Mouse (Mus musculus) hindbrain, postnatal 0 days (tissue): ENCODE results near the gene Tfap2b. TPM values are rescaled to one million over a fixed set of nuclear protein-coding genes. Genes with fewer than 3 reads are reported as not detected.

Source experiments
- ATAC-seq: fragments of 200-750 bp; cut with Nextera tagmentation; 2 replicates; pipeline ENCODE4 v1.8.0; 2017; ENCODE audit warnings: mild to moderate bottlenecking, moderate TSS enrichment, moderate library complexity
- DNase-seq: peaks from one replicate; pipeline ENCODE4 v3.0.0-alpha.2; 2015; ENCODE audit warnings: low spot score
- H3K27ac ChIP-seq: fragments of 300-500 bp; sonication (generic); 2 replicates; pipeline ENCODE4 v1.5.1; 2014; ENCODE audit warnings: mild to moderate bottlenecking
- H3K27me3 ChIP-seq: fragments of 300-500 bp; sonication (generic); 2 replicates; pipeline ENCODE4 v1.6.1; 2014; ENCODE audit warnings: low read length, mixed read lengths; ENCODE audit not compliant: insufficient read depth
- H3K36me3 ChIP-seq: fragments of 300-500 bp; sonication (generic); 2 replicates; pipeline ENCODE4 v1.6.1; 2014; ENCODE audit warnings: low read length, mixed read lengths; ENCODE audit not compliant: insufficient read depth
- H3K4me1 ChIP-seq: fragments of 300-500 bp; sonication (generic); 2 replicates; pipeline ENCODE4 v1.6.1; 2014; ENCODE audit warnings: antibody characterized with exemption, low read length, mixed read lengths; ENCODE audit not compliant: insufficient read depth
- H3K4me2 ChIP-seq: fragments of 300-500 bp; sonication (generic); 2 replicates; pipeline ENCODE4 v1.6.1; 2014; ENCODE audit warnings: low read depth, mild to moderate bottlenecking, low read length, moderate library complexity, mixed read lengths
- H3K4me3 ChIP-seq: fragments of 300-500 bp; sonication (generic); 2 replicates; pipeline ENCODE4 v1.5.1; 2014; ENCODE audit warnings: low read length
- H3K9ac ChIP-seq: fragments of 300-500 bp; sonication (generic); replicated peaks from 2 replicates; pipeline ENCODE4 v1.6.1; 2014; ENCODE audit warnings: mild to moderate bottlenecking, low read length, moderate library complexity, mixed read lengths
- H3K9me3 ChIP-seq: fragments of 300-500 bp; sonication (generic); 2 replicates; pipeline ENCODE4 v1.6.1; 2016; ENCODE audit warnings: low read length, mixed read lengths
- CTCF ChIP-seq: IDR thresholded peaks from 2 replicates; pipeline ENCODE4 v1.5.1; 2016; ENCODE audit warnings: antibody characterized with exemption, control low read depth, low read depth
- WGBS: fragments of 180-500 bp; shearing (Covaris S2); extraction: QIAGEN DNeasy Blood & Tissue Kit; methylation state at CpG from one replicate; pipeline ENCODE4 v1.1.7; 2014; 5-methylcytosine and 5-hydroxymethylcytosine counted together
- polyA plus RNA-seq: library from polyadenylated mRNA; unstranded; fragments of >200 nt; fragmentation: Nextera tagmentation; extraction: Ambion mirVana; gene quantifications from 2 replicates; pipeline ENCODE4 v1.2.1, GENCODE M21; 2015
- total RNA-seq: library from RNA; depleted of rRNA; stranded (reverse); fragments of >200 nt; gene quantifications from 2 replicates; pipeline ENCODE4 v1.2.3, GENCODE M21; 2014

Gene Tfap2b
- total and polyA plus RNA-seq, 2 experiments from 2014 or later = 36.5 to 48.7 TPM

DNA sequence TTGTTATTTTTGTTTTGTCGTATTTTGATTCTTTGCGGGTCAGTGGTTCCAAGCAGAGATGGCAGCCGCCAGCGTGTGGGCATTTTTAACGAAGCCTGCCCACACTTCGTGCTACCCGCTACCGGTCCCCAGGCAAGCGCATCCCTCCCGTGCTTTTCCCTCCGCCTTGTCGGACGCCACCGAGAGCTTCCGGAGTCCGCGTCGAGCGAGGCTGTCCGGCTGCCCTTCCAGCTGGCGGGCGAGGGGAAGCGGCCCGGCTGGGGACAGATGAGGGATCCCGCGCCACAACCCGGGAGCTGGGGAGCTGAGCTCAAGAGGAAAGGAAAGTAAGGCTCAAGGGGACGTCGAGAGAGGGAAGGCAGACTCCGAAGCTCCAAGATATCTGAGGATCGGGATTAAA is 1.1 kb downstream of the Tfap2b start:
- no peaks in the 10 kb centered on the region for H3K36me3 ChIP-seq
- peak overlapping the region; percentile 22 for H3K9ac ChIP-seq
- no peak for ATAC-seq

DNA sequence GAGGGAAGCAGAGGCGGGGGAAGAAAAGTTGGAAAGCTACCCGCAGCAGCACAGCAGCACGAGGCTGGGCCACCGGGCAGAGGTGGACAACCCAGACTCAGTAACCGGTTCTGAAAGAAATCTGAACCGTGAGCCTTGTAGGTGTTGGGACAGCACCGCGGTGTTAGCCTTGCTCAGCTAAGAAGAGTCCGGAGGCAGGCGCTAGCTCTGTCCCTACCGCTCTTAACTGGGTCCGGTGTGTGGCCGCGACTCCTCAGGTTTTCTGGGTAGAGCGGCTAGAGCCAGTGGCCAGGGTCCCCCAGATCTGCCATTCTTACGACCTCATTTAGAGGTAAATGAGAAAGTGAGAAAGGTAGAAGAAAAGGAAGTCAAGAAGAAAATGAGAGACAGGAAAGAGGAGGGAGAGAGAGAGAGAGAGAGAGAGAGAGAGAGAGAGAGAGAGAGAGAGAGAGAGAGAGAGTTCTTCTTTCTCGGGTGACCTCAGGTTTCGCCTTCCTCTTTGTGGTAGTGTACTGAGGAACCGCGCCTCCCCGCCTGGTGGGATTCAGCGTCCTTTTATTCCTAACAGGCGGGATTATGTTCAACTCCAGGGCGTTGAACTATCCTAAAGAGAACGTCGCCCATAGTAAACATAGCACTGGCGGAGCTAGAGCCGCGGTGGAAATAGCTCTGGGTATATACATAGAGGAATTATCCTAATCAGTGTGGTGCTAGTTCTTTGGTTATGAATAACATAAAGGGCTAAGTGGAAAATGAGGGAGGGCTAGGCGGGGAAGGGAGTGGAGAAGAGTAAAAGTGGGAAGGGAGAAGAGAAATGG is 1.7 kb downstream of the Tfap2b start:
- Histone ChIP-seq H3K9ac (peak overlapping the region; percentile 22), H3K36me3 (no peaks in the 10 kb centered on the region), H3K27ac (peak overlapping the region; percentile 42; the same call in 1 of the 2 replicates), H3K9me3 (no peaks in the 10 kb centered on the region), H3K4me3 (peak overlapping the region; percentile 26), H3K27me3 (peaks cover 69% of the 10 kb centered on the region), H3K4me1 (no peaks in the 10 kb centered on the region), H3K4me2 (peak overlapping the region; percentile 11; the same call in 1 of the 2 replicates)
- TF ChIP-seq CTCF = no peak
- under 1% methylated on average over 30 of the region's 30 CpGs for WGBS
- ATAC-seq (0 out of 2 replicates have a peak, but pooled peaks have one; percentile 28), DNase-seq (no peak)

More for the DNA sequence above, 1.1 kb downstream of the Tfap2b start:
- no peak for DNase-seq
- H3K4me1 ChIP-seq = no peaks in the 10 kb centered on the region
- H3K9me3 ChIP-seq = no peaks in the 10 kb centered on the region
- 1% methylated on average over 31 of the region's 31 CpGs for WGBS
- H3K4me2 ChIP-seq = peak overlapping the region; percentile 11; the same call in 1 of the 2 replicates
- H3K27ac ChIP-seq = peak overlapping the region; percentile 42; the same call in 1 of the 2 replicates
- peaks cover 64% of the 10 kb centered on the region for H3K27me3 ChIP-seq
- peak overlapping the region; percentile 26 for H3K4me3 ChIP-seq
- no peak for TF ChIP-seq CTCF

DNA sequence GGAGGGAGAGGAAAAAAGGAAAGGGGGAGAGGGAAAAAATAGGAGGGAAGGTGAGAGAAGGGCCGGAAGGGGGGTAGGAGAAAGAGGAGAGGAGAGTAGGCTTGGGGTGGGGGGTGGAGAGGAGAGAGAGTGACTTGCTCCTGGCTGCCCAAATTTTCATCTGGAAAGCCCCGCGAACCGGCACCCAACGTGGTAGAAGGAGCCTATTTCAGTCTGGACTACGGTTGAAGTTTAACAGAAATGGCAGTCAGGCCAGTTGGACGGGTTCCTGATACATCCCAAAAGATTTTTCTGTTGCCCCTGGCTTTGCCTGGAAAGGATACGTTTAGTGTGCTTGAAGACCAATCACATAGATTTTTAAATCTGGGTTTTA is 2.3 kb downstream of the Tfap2b start:
- ATAC-seq (no peak), DNase-seq (no peak)
- no peak overlapping the region for H3K27ac ChIP-seq
- peak overlapping the region; percentile 26; the same call in 1 of the 2 replicates for H3K4me2 ChIP-seq
- H3K9me3 ChIP-seq = no peaks in the 10 kb centered on the region
- peaks cover 68% of the 10 kb centered on the region for H3K27me3 ChIP-seq
- no peak for TF ChIP-seq CTCF
- H3K4me3 ChIP-seq = peak overlapping the region; percentile 26; the same call in 1 of the 2 replicates
- H3K9ac ChIP-seq = no peak overlapping the region; the same call in 1 of the 2 replicates
- H3K36me3 ChIP-seq = no peaks in the 10 kb centered on the region
- WGBS = 2% methylated on average over 8 of the region's 8 CpGs
- H3K4me1 ChIP-seq = no peaks in the 10 kb centered on the region

DNA sequence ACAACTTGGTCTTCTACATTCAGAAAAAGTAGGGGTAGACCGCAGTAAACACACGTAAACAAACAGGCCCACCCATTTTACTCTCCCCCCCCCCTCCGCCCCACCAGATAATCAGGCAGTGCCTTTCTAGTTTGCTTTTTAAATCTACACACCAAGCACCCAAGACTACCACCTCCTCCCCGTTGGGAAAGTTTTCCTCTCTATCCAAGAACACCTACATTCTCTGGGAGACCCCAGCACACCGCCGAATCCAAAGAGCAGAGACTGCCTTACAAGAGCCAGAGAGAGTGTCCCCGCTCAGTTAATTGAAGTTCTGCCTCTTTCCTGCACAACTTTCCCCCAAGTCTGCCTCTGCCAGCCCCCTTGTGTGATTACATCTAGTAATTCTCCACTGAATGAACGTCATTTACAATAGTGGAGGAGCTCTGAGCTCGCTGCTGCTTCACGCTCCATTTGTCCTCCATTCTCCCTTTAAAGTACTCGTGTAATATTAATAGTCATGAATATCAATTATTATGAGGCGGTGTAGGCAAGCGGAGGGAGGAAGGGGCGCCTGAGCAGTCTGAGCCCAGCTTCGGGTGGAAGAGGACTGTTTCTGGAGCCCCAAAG is 2.9 kb downstream of the Tfap2b start:
- Histone ChIP-seq H3K4me1 (no peaks in the 10 kb centered on the region), H3K36me3 (no peaks in the 10 kb centered on the region), H3K9ac (no peak overlapping the region; the same call in 1 of the 2 replicates), H3K27me3 (peaks cover 74% of the 10 kb centered on the region), H3K4me2 (peak overlapping the region; percentile 26), H3K27ac (no peak overlapping the region), H3K4me3 (peak overlapping the region; percentile 26; the same call in 1 of the 2 replicates), H3K9me3 (no peaks in the 10 kb centered on the region)
- no peak for TF ChIP-seq CTCF
- no peak for DNase-seq
- 0 out of 2 replicates have a peak, but pooled peaks have one; percentile 18 for ATAC-seq
- 3% methylated on average over 15 of the region's 15 CpGs for WGBS

DNA sequence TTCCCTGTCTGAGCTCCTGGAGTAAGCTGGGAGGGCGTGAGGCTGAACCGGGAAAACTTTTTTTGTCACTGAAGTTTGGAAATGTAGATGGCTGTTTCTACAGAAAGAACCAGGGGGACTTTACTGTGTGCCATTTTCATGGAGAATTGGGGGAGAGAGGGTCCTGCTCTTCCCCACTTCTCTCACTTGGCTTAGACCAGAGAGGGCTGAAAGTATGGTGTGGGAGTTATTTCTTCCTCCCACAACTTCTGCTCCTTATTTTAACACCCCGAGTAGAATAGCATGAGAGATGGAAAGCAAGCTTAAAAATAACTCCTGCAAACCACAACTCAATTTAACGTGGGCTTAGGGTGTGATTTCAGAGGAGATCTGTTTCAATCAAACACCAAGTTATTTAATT is 4.0 kb downstream of the Tfap2b start:
- H3K9ac ChIP-seq = no peak overlapping the region
- WGBS = under 1% methylated on average over 4 of the region's 4 CpGs
- no peak for ATAC-seq

DNA sequence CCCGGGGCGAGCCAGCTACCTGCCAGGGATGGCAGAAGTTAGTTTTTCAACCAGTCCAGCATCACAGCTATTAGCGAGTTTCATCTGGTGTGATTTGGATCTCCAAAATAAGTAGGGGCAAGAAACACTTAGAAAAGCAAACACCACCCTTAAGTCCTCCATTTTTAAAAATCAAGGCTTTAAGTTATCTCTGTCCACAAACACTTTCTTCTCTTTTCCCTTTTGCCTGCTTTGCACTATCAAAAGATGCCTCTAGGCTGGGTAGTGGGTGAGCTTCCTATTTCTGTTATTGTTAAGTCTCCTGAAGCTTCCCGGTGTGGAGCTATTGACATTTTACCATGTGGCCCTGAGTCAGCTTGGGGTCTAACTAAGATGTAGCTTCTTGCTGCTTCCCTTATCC is 4.5 kb downstream of the Tfap2b start:
- 5% methylated on average over 4 of the region's 4 CpGs for WGBS
- Histone ChIP-seq H3K4me2 (peak overlapping the region; percentile 24; the same call in 1 of the 2 replicates), H3K36me3 (no peaks in the 10 kb centered on the region), H3K27me3 (peaks cover 78% of the 10 kb centered on the region), H3K4me3 (peak overlapping the region; percentile 16), H3K27ac (no peak overlapping the region), H3K4me1 (no peaks in the 10 kb centered on the region), H3K9me3 (no peaks in the 10 kb centered on the region), H3K9ac (no peak overlapping the region)
- no peak for ATAC-seq
- DNase-seq = peak; percentile 1
- no peak for TF ChIP-seq CTCF

More for the DNA sequence above, 4.0 kb downstream of the Tfap2b start:
- H3K9me3 ChIP-seq = no peaks in the 10 kb centered on the region
- H3K27ac ChIP-seq = no peak overlapping the region
- H3K4me3 ChIP-seq = peak overlapping the region; percentile 16
- no peak for DNase-seq
- H3K4me2 ChIP-seq = peak overlapping the region; percentile 24; the same call in 1 of the 2 replicates
- no peaks in the 10 kb centered on the region for H3K4me1 ChIP-seq
- H3K27me3 ChIP-seq = peaks cover 77% of the 10 kb centered on the region
- TF ChIP-seq CTCF = no peak
- H3K36me3 ChIP-seq = no peaks in the 10 kb centered on the region
